Mouse (Mus musculus) kidney, adult 2 months (tissue): Measurements from ENCODE around the gene Zc3h12d. TPM values are rescaled to one million over a fixed set of nuclear protein-coding genes. Genes with fewer than 3 reads are reported as not detected.
"Not testable (repeated sequence)": the region's sequence is repeated elsewhere in the genome, so short reads cannot be mapped to it uniquely, and the experiment has no call there.

Source experiments
- DNase-seq: peaks from one replicate; pipeline ENCODE4 v3.0.0; 2021
- H3K27ac ChIP-seq: fragments of 200-500 bp; 2 replicates; pipeline ENCODE4 v1.5.1; 2012; ENCODE audit warnings: low read depth, low read length, control low read depth, inconsistent platforms; ENCODE audit not compliant: insufficient read depth
- H3K27me3 ChIP-seq: fragments of 200-500 bp; replicated peaks from 2 replicates; pipeline ENCODE4 v1.6.1; 2012; ENCODE audit warnings: mild to moderate bottlenecking, moderate library complexity, low read length, inconsistent platforms; ENCODE audit not compliant: control insufficient read depth, insufficient read depth
- H3K36me3 ChIP-seq: fragments of 200-500 bp; 2 replicates; pipeline ENCODE4 v1.6.1; 2012; ENCODE audit warnings: mild to moderate bottlenecking, moderate library complexity, low read length, inconsistent platforms; ENCODE audit not compliant: control insufficient read depth, insufficient read depth
- H3K4me1 ChIP-seq: fragments of 200-500 bp; 2 replicates; pipeline ENCODE4 v1.6.1; 2011; ENCODE audit warnings: low read length; ENCODE audit not compliant: control insufficient read depth, insufficient read depth
- H3K4me3 ChIP-seq: fragments of 200-500 bp; 2 replicates; pipeline ENCODE4 v1.5.1; 2011; ENCODE audit warnings: mild to moderate bottlenecking, low read depth, low read length, control low read depth; ENCODE audit not compliant: insufficient read depth
- CTCF ChIP-seq: fragments of 200-500 bp; conservative IDR thresholded peaks from 2 replicates; pipeline ENCODE4 v1.5.1; 2011; ENCODE audit warnings: low read depth, mild to moderate bottlenecking, control low read depth, low read length, moderate library complexity, mixed read lengths; ENCODE audit not compliant: insufficient read depth, insufficient read length
- POLR2A ChIP-seq: fragments of 200-500 bp; IDR thresholded peaks from one replicate; pipeline ENCODE4 v1.6.1; 2011; ENCODE audit warnings: low read depth, low read length, control low read depth
- WGBS: fragments of 180-500 bp; shearing (Covaris S2); methylation state at CpG from one replicate; pipeline ENCODE4 v1.1.7; 2018; 5-methylcytosine and 5-hydroxymethylcytosine counted together
- polyA plus RNA-seq: library from polyadenylated mRNA; depleted of rRNA; stranded (reverse); fragments of >200 nt; gene quantifications from 2 replicates; pipeline ENCODE4 v1.2.3, GENCODE M21; 2012

Zc3h12d gene
- polyA plus RNA-seq, 1 experiment, result 1.8 TPM

DNA sequence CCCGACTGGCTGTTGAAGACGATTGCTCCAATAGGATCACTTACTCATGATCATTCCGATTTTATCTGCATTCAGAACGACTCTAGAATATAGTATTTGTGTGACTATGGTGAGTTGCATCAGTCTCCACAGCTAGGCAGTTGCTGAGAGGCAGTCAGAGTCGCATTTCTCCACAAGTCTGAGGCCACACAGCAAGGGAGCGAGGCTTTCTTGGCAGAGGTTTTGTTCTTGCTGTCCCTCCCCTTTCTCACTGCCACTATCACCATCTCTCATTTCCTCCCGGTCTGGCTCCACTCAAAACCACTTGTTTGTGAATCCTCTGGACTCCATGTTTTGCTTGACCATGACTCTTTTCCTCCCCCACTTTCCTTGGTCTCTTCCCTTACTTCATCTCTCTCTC is 41.9 kb downstream of the Zc3h12d start:
- H3K4me1 ChIP-seq, result no peaks in the 10 kb centered on the region
- H3K4me3 ChIP-seq, result no peak overlapping the region
- TF ChIP-seq CTCF (no peak), POLR2A (no peak)
- H3K36me3 ChIP-seq, result no peaks in the 10 kb centered on the region
- DNase-seq, result no peak
- 80% methylated on average over 7 of the region's 7 CpGs for WGBS
- no peak overlapping the region for H3K27ac ChIP-seq
- no peaks in the 10 kb centered on the region for H3K27me3 ChIP-seq

DNA sequence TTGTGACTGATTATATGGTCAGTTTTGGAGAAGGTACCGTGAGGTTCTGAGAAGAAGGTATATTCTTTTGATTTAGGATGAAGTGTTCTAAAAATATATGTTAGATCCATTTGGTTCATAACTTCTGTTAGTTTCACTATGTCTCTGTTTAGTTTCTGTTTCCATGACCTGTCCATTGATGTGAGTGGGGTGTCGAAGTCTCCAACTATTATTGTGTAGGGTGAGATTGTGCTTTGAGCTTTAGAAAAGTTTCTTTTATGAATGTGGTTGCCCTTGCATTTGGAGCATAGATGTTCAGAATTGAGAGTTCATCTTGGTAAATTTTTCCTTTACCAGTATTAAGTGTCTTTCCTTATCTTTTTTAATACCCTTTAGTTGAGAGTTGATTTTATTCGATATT is 48.0 kb downstream of the Zc3h12d start:
- not testable (repeated sequence) for H3K4me1 ChIP-seq, H3K4me3 ChIP-seq, H3K27ac ChIP-seq, H3K36me3 ChIP-seq, DNase-seq, H3K27me3 ChIP-seq
- WGBS, result 93% methylated on average over 3 of the region's 3 CpGs

DNA sequence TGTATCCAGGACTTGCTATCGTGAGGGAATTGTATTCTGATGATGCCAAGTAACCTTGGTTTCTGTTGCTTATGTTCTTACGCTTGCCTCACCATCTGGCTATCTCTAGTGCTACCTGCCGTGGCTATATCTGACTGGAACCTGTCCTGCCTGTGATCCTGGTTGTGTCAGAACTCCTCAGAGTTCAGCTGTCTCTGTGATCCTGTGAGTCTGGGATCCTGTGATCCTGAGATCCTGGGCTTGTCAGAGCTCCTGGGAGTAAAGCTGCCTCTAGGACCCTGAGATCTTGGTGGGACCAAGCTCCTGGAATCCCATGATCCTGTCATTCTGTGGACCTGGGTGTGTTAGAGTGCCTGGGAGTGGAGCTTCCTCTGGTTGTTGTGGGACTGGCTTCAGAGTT is 49.7 kb downstream of the Zc3h12d start:
- Histone ChIP-seq H3K36me3 (no peaks in the 10 kb centered on the region), H3K27ac (no peak overlapping the region), H3K27me3 (no peaks in the 10 kb centered on the region), H3K4me3 (no peak overlapping the region), H3K4me1 (no peaks in the 10 kb centered on the region)
- TF ChIP-seq CTCF (no peak), POLR2A (no peak)
- 94% methylated on average over 3 of the region's 3 CpGs for WGBS
- no peak for DNase-seq

DNA sequence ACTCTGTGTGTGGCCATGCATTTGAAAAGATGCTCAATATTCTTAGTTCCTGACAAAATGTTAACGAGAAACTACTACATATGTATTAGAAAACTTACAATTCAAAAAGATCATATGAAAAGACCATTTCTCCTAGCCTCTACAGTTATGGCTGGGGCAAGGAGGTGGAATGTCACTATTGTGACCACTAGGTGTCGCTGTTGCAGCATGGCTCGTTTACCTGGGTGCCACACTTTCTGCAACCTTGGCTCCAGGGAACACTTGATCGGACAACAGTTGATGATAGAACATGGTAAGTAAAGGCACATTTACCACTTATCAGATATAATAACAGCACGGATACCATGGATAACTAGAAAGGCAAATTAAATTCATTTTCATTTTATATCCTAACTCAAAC is 51.3 kb downstream of the Zc3h12d start:
- TF ChIP-seq POLR2A, result no peak
- TF ChIP-seq CTCF, result peak; percentile 100
- H3K4me1 ChIP-seq, result no peaks in the 10 kb centered on the region
- no peak overlapping the region for H3K4me3 ChIP-seq
- WGBS, result 5% methylated on average over 5 of the region's 5 CpGs
- peak; percentile 73 for DNase-seq
- H3K27ac ChIP-seq, result no peak overlapping the region
- no peaks in the 10 kb centered on the region for H3K27me3 ChIP-seq
- no peaks in the 10 kb centered on the region for H3K36me3 ChIP-seq

DNA sequence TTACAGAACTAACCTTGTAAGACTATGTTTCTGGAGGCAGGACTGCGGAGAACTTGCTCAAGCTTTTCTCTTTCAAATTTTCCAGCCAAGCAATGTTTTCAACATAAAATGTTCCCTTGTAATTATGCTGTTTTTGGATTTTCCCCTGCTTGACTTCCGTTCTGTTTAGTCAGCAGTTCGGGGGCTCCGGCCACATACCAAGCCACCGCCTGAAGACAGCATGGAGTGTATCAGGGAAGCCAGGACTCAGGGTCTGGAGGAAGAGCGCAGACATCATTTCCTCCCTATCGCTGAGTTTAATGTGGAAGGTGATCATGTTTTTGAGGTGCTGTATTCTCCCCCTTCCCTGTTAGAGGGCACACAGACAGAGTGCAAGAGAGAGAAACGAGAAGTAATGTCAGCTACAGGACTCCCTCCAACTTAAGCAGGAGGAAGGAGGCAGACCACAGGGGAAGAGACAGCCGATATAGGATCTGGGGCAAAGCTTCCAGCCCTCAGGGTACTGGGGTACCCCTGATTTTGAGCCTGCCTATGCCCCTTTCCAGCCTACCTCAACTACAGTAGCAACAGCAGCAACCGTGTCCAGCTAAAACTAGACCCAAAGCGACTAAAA is 56.1 kb downstream of the Zc3h12d start:
- TF ChIP-seq POLR2A (no peak), CTCF (no peak)
- 69% methylated on average over 11 of the region's 11 CpGs for WGBS
- Histone ChIP-seq H3K27me3 (no peaks in the 10 kb centered on the region), H3K4me1 (no peaks in the 10 kb centered on the region), H3K36me3 (no peaks in the 10 kb centered on the region), H3K27ac (peak overlapping the region; percentile 26; the same call in 1 of the 2 replicates), H3K4me3 (no peak overlapping the region)
- peak; percentile 14 for DNase-seq

DNA sequence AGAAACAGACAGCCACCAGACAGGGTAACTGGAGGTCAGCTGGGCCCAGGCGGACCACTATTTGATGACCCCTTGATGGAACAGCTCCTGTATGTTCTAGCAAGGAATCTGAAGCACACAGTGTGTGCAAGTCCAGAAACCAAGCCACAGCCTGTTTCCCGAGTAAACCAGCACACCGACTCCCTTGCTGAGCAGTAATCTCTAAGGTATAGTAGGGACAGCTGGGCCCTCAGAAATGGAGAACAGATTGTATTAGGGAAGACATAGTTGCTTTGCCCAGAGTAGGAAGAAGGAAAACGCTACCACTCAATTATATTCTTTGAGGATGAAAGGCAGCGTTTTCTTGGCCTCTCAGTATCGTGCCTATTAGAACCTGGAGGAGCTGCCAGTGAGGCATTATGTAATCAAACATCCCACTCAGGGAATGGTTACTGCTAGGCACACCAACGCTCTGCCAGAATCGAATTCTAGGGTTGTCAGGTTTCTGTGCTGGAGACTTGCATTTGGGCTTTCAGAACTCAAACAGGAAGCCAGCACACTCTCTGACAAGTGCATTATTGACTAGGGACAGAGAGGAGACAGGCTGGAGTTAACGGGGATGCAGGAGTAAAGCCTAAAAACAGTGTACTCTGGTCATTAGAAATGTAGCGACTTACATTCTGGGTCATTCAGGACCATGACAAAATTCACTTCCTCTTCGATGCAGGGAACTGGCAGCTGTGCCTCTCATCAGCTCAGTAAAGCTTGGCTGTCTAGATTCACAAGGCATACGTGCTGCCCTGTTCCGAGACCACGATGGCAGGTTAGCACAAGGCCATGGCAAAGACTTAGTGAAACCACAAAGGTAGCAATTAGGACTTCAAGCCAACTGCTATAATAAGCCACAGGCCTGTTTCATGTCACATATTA is 68.7 kb downstream of the Zc3h12d start:
- no peak overlapping the region for H3K4me3 ChIP-seq
- H3K4me1 ChIP-seq, result no peaks in the 10 kb centered on the region
- no peak for DNase-seq
- no peaks in the 10 kb centered on the region for H3K27me3 ChIP-seq
- 89% methylated on average over 14 of the region's 14 CpGs for whole genome bisulfite sequencing
- TF ChIP-seq CTCF (no peak), POLR2A (no peak)
- H3K36me3 ChIP-seq, result no peaks in the 10 kb centered on the region; the same call in 1 of the 2 replicates
- no peak overlapping the region for H3K27ac ChIP-seq

DNA sequence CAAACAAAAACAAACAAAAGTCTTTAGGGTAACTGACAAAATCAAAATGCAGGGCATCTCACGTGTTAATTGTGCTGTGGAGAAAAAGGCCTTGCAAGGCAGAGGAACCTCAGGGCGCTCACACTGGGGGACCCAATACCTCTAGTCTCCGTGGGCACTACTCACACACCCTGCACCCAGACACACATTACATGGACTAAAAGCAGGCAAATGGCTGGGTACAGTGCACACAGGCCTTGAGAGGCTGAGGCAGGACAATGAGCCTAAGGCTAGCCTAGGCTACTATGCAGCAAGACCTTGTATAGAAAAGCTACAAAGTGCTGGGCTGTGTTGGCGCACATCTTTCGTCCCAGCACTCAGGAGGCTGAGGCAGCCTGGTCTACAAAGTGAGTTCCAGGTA is 71.9 kb downstream of the Zc3h12d start:
- DNase-seq, result no peak
- no peak overlapping the region for H3K4me3 ChIP-seq
- H3K36me3 ChIP-seq, result peaks cover 6% of the 10 kb centered on the region
- WGBS, result 95% methylated on average over 5 of the region's 5 CpGs
- TF ChIP-seq CTCF, result no peak
- TF ChIP-seq POLR2A, result no peak
- H3K4me1 ChIP-seq, result no peaks in the 10 kb centered on the region
- H3K27me3 ChIP-seq, result no peaks in the 10 kb centered on the region
- no peak overlapping the region for H3K27ac ChIP-seq
